Mouse (Mus musculus) G1E (cell line): ENCODE measurements around the gene Zbtb12. TPM values are rescaled to one million over a fixed set of nuclear protein-coding genes. Genes with fewer than 3 reads are reported as not detected.

Experiments used
- ATAC-seq: 2 replicates; pipeline ENCODE4 v1.8.0; 2016; ENCODE audit warnings: mild to moderate bottlenecking; ENCODE audit not compliant: insufficient number of reproducible peaks, poor library complexity, low FRiP score, severe bottlenecking; ENCODE audit errors: extremely low read depth
- DNase-seq: peaks from one replicate; pipeline ENCODE4 v3.0.0; 2012; ENCODE audit warnings: low spot score
- H3K27me3 ChIP-seq: 2 replicates; pipeline ENCODE4 v1.6.1; 2012; ENCODE audit warnings: mild to moderate bottlenecking, low read length, inconsistent platforms; ENCODE audit not compliant: insufficient read depth
- H3K36me3 ChIP-seq: replicated peaks from 2 replicates; pipeline ENCODE3; 2012; ENCODE audit warnings: mild to moderate bottlenecking, inconsistent platforms
- H3K4me1 ChIP-seq: 2 replicates; pipeline ENCODE4 v1.6.1; 2012; ENCODE audit warnings: low read depth, low read length, inconsistent platforms, mixed read lengths; ENCODE audit not compliant: insufficient read depth
- H3K4me3 ChIP-seq: 2 replicates; pipeline ENCODE4 v1.5.1; 2012; ENCODE audit warnings: low read depth, mild to moderate bottlenecking, inconsistent platforms, low read length, moderate library complexity, mixed read lengths
- H3K9me3 ChIP-seq: replicated peaks from 2 replicates; pipeline ENCODE4 v1.6.1; 2012; ENCODE audit warnings: inconsistent platforms
- CTCF ChIP-seq: IDR thresholded peaks from 2 replicates; pipeline ENCODE4 v1.5.1; 2012; ENCODE audit warnings: low read depth, low read length, inconsistent platforms, mixed read lengths
- GATA1 ChIP-seq: IDR thresholded peaks from 2 replicates; pipeline ENCODE4 v1.6.1; 2012; ENCODE audit warnings: borderline replicate concordance, low read length, inconsistent platforms, mixed read lengths
- GATA2 ChIP-seq: IDR thresholded peaks from 2 replicates; pipeline ENCODE4 v1.6.1; 2012; ENCODE audit warnings: low read depth, low read length, inconsistent platforms, borderline replicate concordance
- POLR2AphosphoS5 ChIP-seq: IDR thresholded peaks from 2 replicates; pipeline ENCODE4 v1.6.1; 2012; ENCODE audit warnings: low read depth, low read length, inconsistent platforms; ENCODE audit not compliant: insufficient replicate concordance
- TAL1 ChIP-seq: conservative IDR thresholded peaks from 2 replicates; pipeline ENCODE4 v1.6.1; 2012; ENCODE audit warnings: low read depth, low read length, inconsistent platforms, mixed read lengths
- polyA plus RNA-seq: library from polyadenylated mRNA; stranded (reverse); fragments of >175 nt; gene quantifications from 2 replicates; pipeline ENCODE4 v1.2.3, GENCODE M21; 2012
- total RNA-seq, 2 experiments: library from RNA; stranded (forward) in 1 of 2; stranded (reverse) in 1 of 2; fragments of 200-1000 nt in 1 of 2; fragments of >200 nt in 1 of 2; fragmentation: Nextera tagmentation in 1 of 2; gene quantifications; 2 replicates each; pipeline ENCODE4 v1.2.3; 2014 to 2017

The Zbtb12 gene
- total and polyA plus RNA-seq, 3 experiments = 4.4 to 20.4 (median 6.1) TPM

- H3K4me3 ChIP-seq = no peak within 1 kb of the TSS
Measured at GRCm38 (mm10) chr17:34862416-34863081, 16.7 kb upstream of the Zbtb12 start, which contains the start of gene Cfb. TSS of gene Cfb (minus strand) at chr17:34862518.

GRCm38 (mm10) chr17:34865981-34866380 is 13.3 kb upstream of the Zbtb12 start:
- peaks cover 4% of the 10 kb centered on the region; the same call in 1 of the 2 replicates for H3K4me1 ChIP-seq
- ATAC-seq = no peak
- no peak for DNase-seq
- no peak overlapping the region for H3K4me3 ChIP-seq
- H3K36me3 ChIP-seq = no peaks in the 10 kb centered on the region
- peaks cover 45% of the 10 kb centered on the region for H3K27me3 ChIP-seq
- H3K9me3 ChIP-seq = no peaks in the 10 kb centered on the region
- TF ChIP-seq CTCF = no peak
- TF ChIP-seq GATA1 = no peak
- TF ChIP-seq GATA2 = no peak
- TF ChIP-seq POLR2AphosphoS5 = no peak
- no peak for TF ChIP-seq TAL1

More at GRCm38 (mm10) chr17:34862416-34863081, 16.7 kb upstream of the Zbtb12 start, which contains the start of gene Cfb:
- peaks cover 8% of the 10 kb centered on the region for H3K36me3 ChIP-seq
- peaks cover 20% of the 10 kb centered on the region for H3K4me1 ChIP-seq
- no peak for TF ChIP-seq GATA2
- no peak for TF ChIP-seq GATA1
- TF ChIP-seq TAL1 = no peak
- TF ChIP-seq CTCF = no peak
- no peak for TF ChIP-seq POLR2AphosphoS5
- H3K27me3 ChIP-seq = peaks cover 52% of the 10 kb centered on the region
- no peaks in the 10 kb centered on the region for H3K9me3 ChIP-seq
- DNase-seq (no peak), ATAC-seq (no peak)

- H3K4me3 ChIP-seq = no peak overlapping the region
- TF ChIP-seq CTCF (no peak), TAL1 (no peak)
- peaks cover 23% of the 10 kb centered on the region for H3K27me3 ChIP-seq
- H3K36me3 ChIP-seq = no peaks in the 10 kb centered on the region
- H3K9me3 ChIP-seq = no peaks in the 10 kb centered on the region
- H3K4me1 ChIP-seq = no peaks in the 10 kb centered on the region
- ATAC-seq (no peak), DNase-seq (no peak)
Measured at GRCm38 (mm10) chr17:34874321-34874720, 5.0 kb upstream of the Zbtb12 start.

GRCm38 (mm10) chr17:34881166-34881565 is 1.9 kb downstream of the Zbtb12 start:
- no peak for TF ChIP-seq CTCF
- TF ChIP-seq POLR2AphosphoS5 = no peak
- no peak for TF ChIP-seq GATA2
- no peak for TF ChIP-seq TAL1
- no peak for TF ChIP-seq GATA1
- Histone ChIP-seq H3K4me1 (peaks cover 49% of the 10 kb centered on the region), H3K27me3 (peaks cover 10% of the 10 kb centered on the region), H3K36me3 (no peaks in the 10 kb centered on the region), H3K9me3 (no peaks in the 10 kb centered on the region), H3K4me3 (no peak overlapping the region)
- DNase-seq = no peak
- no peak for ATAC-seq

GRCm38 (mm10) chr17:34881683-34882310 is 2.5 kb downstream of the Zbtb12 start, which contains the start of gene Gm20547:
TSS of gene Gm20547 (minus strand) at chr17:34882042.
- H3K9me3 ChIP-seq = no peaks in the 10 kb centered on the region
- no peak within 1 kb of the TSS for H3K4me3 ChIP-seq
- ATAC-seq = no peak
- peaks cover 5% of the 10 kb centered on the region for H3K27me3 ChIP-seq
- H3K4me1 ChIP-seq = peaks cover 55% of the 10 kb centered on the region
- no peaks in the 10 kb centered on the region for H3K36me3 ChIP-seq
- DNase-seq = no peak
- TF ChIP-seq TAL1 (no peak), CTCF (no peak), GATA1 (no peak), GATA2 (no peak), POLR2AphosphoS5 (no peak)

- Histone ChIP-seq H3K4me3 (no peak overlapping the region), H3K9me3 (no peaks in the 10 kb centered on the region), H3K27me3 (no peaks in the 10 kb centered on the region; the same call in 1 of the 2 replicates), H3K4me1 (peaks cover 69% of the 10 kb centered on the region), H3K36me3 (no peaks in the 10 kb centered on the region)
- TF ChIP-seq POLR2AphosphoS5 (no peak), CTCF (no peak), GATA1 (no peak), GATA2 (no peak), TAL1 (no peak)
- DNase-seq (no peak), ATAC-seq (no peak)
Measured at GRCm38 (mm10) chr17:34883332-34883731, 4.0 kb downstream of the Zbtb12 start.
